Mouse (Mus musculus): ENCODE results near the gene Bod1.

- TF ChIP-seq CTCF (IDR thresholded peaks at IDR 0.05) (no peak), EP300 (IDR thresholded peaks at IDR 0.05) (no peak)
Observed at GRCm38 (mm10) chr11:31640187-31640586, 31.5 kb downstream of the Bod1 start.

Data from lung, postnatal 0 days (tissue).